Mouse (Mus musculus): ENCODE measurements at regions not wholly inside any gene's neighbourhood (a gene's known extent, or its start where the extent isn't known, plus 50 kb on each side); places are given as distances from the start of the nearest gene placed in this dataset.

- ATAC-seq (ENCODE audit: low FRiP score) (0 out of 2 replicates have a peak, but pooled peaks have one; percentile 22), DNase-seq (ENCODE audit: low spot score, missing footprints) (no peak)
- H3K4me1 ChIP-seq (ENCODE audit: control insufficient read depth, insufficient read depth, low read length) = no peaks in the 10 kb centered on the region
- 73% methylated on average over 3 of the region's 3 CpGs for WGBS
- H3K27me3 ChIP-seq (ENCODE audit: control insufficient read depth, insufficient read depth, low read length) = no peaks in the 10 kb centered on the region
- no peak overlapping the region for H3K9ac ChIP-seq (ENCODE audit: low read length)
- no peak overlapping the region for H3K27ac ChIP-seq (ENCODE audit: low read depth, low read length)
- no peaks in the 10 kb centered on the region for H3K36me3 ChIP-seq (ENCODE audit: control insufficient read depth, insufficient read depth, low read length)
- H3K4me2 ChIP-seq = no peak overlapping the region
- no peak overlapping the region for H3K4me3 ChIP-seq (ENCODE audit: low read depth, low read length)
- H3K9me3 ChIP-seq (ENCODE audit: control insufficient read depth, low read length) = no peaks in the 10 kb centered on the region
Measured at GRCm38 (mm10) chr11:10570489-10570888, 543.5 kb upstream of the Vwc2 start.
